Mouse (Mus musculus): ENCODE data around the gene Alg5. TPM values are rescaled to one million over a fixed set of nuclear protein-coding genes. Genes with fewer than 3 reads are reported as not detected.
A peak's percentile ranks its signal among the peaks of the same experiment; 100 is the strongest.
"Not testable (repeated sequence)": the region's sequence is repeated elsewhere in the genome, so short reads cannot be mapped to it uniquely, and the experiment has no call there.

The Alg5 gene
- polyA plus RNA-seq, 1 experiment: 35.8 TPM

DNA sequence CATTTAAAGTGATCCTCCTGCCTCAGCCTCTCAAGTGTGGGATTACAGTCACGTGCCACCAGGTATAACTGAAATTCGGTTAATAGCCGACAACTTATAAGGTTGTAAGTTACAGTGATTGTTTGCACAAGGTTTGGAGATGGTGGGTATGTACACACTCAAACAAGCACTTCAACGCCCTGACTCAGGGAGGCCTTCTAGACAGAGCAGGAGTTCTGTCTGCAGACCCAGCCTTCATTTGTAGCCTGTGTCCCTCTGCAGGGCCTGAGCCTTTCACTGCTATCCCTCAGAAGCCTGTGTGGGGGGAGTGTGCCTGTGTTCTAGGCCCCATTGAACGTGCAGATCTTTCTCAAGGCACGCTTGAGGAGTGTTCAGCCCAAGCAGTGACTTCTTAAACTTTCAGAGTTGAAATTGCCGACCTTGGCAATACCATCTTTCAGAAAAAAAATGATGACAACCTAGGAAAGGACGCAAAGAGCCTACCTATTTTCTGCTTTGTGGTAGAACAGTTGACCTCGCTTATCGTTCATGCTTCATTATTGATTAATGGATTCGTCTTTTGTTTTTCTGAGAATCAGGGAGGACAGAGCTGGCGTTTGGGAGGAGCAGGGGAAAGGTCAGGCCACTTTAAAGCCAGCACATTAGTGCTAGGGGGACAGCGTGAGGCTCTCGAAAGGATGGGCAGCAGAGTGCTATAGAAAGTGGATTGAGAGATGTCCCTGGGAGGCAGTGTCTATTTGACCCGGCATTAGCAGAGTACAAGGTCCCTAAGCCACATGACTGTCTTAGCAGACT is 25.2 kb downstream of the Alg5 start:
- no peak overlapping the region for H3K4me3 ChIP-seq (ENCODE audit: insufficient read depth, low read depth, low read length)
- H3K4me1 ChIP-seq (ENCODE audit: control insufficient read depth, insufficient read depth, insufficient read length, low read length): 0 out of 2 replicates have a peak, but pooled peaks cover 2% of the 10 kb centered on the region
- no peak overlapping the region for H3K27ac ChIP-seq (replicated peaks; ENCODE audit: low read depth, low read length)

DNA sequence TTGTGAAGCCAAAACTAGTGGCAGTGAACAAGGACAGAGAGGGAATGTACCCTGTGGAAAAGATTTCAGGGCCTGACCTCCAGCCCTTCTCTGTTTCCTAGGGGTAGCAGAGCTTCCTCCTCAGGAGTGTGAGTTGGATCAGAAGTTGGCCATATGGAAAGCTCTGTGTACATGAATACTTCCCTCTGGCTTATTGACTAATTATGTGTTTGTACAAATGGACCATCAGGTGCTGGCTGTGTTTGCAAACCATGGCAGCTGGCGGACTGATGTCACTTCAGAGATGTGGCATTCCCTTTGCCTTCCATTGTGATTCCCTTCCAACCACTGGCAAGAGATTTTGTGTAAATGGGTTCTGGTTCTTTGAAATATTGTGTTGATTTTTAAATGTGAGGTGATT is 25.9 kb downstream of the Alg5 start:
- Histone ChIP-seq H3K4me1 (ENCODE audit: control insufficient read depth, insufficient read depth, insufficient read length, low read length) (no peaks in the 10 kb centered on the region), H3K4me3 (ENCODE audit: insufficient read depth, low read depth, low read length) (no peak overlapping the region), H3K27ac (replicated peaks; ENCODE audit: low read depth, low read length) (no peak overlapping the region)

DNA sequence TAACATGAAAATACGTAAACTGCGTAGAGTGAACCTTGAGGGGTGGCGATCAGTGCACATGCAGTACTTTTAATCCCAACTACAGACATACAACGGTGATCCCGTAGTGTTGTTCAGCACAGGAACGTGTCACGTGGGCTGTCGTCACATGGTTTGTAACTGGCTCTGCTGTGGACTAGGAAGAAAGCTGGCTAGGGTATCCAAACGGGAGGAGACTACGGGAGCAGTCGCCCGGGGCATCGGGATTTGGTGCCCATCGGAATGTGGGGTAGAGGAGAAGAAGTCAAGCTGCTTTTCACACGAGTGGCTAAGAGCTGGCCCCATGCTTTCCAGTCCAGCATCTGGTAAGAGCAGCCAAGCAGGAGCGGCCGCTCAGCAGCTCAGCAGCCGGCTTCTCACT is 29.1 kb downstream of the Alg5 start:
- Histone ChIP-seq H3K27ac (replicated peaks; ENCODE audit: low read depth, low read length) (no peak overlapping the region), H3K4me1 (ENCODE audit: control insufficient read depth, insufficient read depth, insufficient read length, low read length) (no peaks in the 10 kb centered on the region), H3K4me3 (ENCODE audit: insufficient read depth, low read depth, low read length) (peak overlapping the region; percentile 30)

DNA sequence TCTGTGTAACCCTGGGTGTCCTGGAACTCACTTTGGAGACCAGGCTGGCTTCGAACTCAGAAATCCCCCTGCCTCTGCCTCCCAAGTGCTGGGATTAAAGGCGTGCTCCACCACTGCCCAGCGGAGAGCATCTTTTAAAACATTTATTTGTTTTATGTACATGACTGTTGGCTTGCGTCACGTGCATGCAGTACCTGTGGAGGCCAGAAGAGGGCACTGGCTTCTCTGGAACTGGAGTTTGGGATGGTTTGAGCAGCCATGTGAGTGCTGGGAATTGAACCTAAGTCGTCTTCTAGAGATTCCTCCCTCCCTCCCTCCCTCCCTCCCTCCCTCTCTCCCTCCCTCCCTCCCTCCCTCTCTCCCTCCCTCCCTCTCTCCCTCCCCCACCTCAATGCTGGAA is 30.2 kb downstream of the Alg5 start:
- H3K27ac ChIP-seq (replicated peaks; ENCODE audit: low read depth, low read length); H3K4me3 ChIP-seq (ENCODE audit: insufficient read depth, low read depth, low read length); H3K4me1 ChIP-seq (ENCODE audit: control insufficient read depth, insufficient read depth, insufficient read length, low read length): not testable (repeated sequence)

DNA sequence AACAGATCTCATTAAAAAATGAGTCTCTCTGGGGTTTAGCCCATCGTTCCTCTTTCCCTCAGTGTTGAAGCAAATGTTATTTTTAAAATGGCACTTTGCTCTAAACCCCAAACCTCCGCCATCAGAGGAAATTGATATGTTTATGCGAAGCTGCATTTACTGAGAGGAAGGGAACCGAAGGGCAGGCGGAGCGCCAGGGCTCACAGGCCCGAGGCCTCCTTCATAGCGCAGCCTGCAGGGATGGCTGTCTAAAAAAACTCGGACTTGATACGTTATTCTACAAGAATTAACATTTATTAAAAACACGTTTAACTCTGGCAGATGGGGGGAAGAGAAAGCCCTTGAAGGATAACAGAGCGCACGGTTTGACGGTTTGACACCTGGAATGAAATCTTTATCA is 30.7 kb downstream of the Alg5 start:
- Histone ChIP-seq H3K4me3 (ENCODE audit: insufficient read depth, low read depth, low read length) (no peak overlapping the region), H3K27ac (replicated peaks; ENCODE audit: low read depth, low read length) (no peak overlapping the region), H3K4me1 (ENCODE audit: control insufficient read depth, insufficient read depth, insufficient read length, low read length) (no peaks in the 10 kb centered on the region)

DNA sequence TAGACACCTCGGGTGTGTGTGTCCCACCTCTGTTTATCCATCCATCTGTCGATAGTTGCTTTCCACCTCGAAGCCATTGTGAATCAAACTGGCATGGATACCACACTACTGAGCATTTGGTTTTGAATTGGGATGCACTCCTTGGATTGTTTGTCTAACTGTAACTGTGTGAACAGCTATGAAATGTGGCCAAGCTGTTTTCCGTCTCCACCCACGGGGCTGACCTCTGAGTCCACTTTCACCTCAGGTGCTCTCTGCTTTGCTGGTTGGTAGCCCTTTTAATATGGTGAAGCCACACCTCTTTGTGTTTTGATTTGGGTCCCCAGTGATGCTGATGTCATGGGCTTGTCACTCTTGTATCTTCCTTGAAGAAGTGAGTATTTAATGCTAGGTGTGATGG is 31.5 kb downstream of the Alg5 start:
- Histone ChIP-seq H3K4me1 (ENCODE audit: control insufficient read depth, insufficient read depth, insufficient read length, low read length) (no peaks in the 10 kb centered on the region), H3K27ac (replicated peaks; ENCODE audit: low read depth, low read length) (no peak overlapping the region), H3K4me3 (ENCODE audit: insufficient read depth, low read depth, low read length) (no peak overlapping the region)

DNA sequence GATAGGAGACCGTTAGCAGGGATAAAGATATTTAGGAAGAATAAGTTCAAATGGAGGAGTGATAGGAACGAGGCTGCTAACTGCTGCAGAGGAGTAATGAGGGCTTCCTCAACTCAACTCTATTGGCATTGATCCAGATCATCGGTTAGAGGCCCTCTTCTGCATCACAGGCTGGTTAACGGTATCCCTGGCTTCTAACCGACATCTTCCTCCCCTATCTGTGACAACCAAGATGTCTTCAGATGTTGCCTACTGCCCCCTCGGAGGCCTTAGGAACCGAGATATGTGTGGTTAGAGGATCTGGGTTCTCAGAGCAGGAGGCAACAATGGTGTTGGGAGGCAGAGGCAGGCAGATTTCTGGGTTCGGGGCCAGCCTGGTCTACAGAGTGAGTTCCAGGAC is 33.3 kb downstream of the Alg5 start:
- Histone ChIP-seq H3K27ac (replicated peaks; ENCODE audit: low read depth, low read length) (no peak overlapping the region), H3K4me1 (ENCODE audit: control insufficient read depth, insufficient read depth, insufficient read length, low read length) (no peaks in the 10 kb centered on the region), H3K4me3 (ENCODE audit: insufficient read depth, low read depth, low read length) (no peak overlapping the region)

DNA sequence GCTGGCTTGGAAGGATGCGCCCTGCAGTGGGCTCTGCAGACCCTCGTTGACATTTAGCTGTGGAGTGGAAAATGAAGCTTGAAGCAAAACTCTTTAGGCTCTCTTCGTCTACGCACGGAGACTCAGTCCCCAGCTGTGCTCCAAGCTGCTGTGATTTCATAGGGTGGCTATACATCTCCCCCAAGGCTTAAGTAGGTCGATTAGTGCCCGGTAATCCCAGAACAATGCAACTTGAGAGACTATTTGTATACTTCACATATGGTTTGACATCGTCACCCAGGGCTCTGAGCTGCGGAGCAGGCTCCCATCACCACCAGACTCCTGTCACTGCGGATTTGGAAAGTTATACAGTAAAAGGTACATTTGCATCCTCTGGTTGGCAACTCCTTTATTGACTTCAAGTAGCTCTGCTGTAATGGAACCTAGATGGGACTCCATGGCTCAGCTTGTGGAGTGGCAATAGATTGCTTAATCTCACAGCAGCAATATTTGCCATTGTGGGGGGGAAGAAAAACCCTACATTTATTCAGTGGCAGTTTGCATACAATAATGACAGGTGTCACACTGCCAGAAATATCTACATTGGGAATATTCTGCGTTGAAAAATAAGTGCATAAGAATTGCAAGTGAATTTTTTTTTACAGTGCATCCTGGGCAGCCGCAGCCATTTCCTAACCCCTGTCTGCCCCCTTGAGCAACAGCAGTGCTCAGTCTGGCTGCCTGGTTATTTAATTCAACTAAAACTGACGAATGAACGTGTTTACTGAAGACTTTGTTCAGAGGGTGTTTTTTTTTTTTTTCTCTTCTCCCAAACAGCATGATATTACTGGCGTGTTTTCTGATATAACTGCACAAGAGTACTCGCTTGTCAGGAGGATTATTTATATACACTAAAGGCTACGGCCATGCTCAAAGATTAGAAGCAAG is 34.3 kb downstream of the Alg5 start:
- H3K4me3 ChIP-seq (ENCODE audit: insufficient read depth, low read depth, low read length): no peak overlapping the region
- no peaks in the 10 kb centered on the region for H3K4me1 ChIP-seq (ENCODE audit: control insufficient read depth, insufficient read depth, insufficient read length, low read length)
- H3K27ac ChIP-seq (replicated peaks; ENCODE audit: low read depth, low read length): no peak overlapping the region

DNA sequence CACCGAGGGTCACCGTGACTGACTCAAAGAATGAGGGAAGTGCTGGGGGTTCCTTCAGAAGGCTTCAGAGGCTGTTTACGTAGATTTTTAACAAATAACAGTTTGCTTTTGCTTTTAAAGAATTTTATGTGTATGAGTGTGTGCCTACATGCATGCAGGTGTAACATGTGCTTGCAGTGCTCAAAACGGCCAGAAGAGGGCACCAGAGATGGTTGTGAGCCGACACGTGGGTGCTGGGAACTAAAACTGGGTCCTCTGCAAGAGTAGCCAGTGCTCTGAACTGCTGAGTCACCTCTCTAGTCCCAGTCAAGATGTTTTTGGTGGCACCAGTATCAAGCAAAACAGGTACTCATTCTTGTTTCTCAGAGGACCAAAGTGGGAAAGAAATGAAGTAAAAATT is 38.3 kb downstream of the Alg5 start:
- H3K4me3 ChIP-seq (ENCODE audit: insufficient read depth, low read depth, low read length): no peak overlapping the region
- no peak overlapping the region for H3K27ac ChIP-seq (replicated peaks; ENCODE audit: low read depth, low read length)
- no peaks in the 10 kb centered on the region for H3K4me1 ChIP-seq (ENCODE audit: control insufficient read depth, insufficient read depth, insufficient read length, low read length)

DNA sequence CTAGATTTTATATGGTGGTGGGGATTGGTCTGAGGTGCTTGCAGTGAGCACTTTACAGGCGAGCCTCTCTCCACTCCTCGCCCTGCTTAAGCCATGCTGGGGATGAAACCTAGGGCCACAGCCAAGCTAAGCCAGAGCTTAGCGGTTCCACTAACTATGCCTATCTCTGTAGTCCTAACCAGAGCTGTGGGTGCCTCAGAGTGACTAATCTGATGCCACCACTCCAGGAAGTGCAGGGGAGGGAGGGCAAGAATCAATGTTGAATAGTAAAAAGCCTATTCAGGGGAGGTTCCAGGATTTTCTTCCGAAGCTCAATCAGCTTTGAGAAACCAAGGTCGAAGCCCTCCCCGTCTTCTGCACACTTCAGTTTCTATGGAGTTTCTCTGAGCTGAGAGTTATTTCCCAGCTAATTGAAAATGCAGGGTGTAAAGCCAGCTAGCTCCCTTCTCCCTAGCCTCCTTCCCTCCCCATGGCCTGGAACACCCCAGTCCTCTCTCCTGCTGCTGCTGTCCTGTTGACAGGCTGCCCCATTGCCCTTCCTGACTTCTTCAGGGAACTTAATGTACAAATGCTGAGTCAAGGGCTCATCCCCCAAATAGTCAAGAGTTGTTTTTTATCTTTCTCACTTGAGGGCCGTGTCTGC is 40.8 kb downstream of the Alg5 start:
- H3K4me3 ChIP-seq (ENCODE audit: insufficient read depth, low read depth, low read length): no peak overlapping the region
- H3K4me1 ChIP-seq (ENCODE audit: control insufficient read depth, insufficient read depth, insufficient read length, low read length): no peaks in the 10 kb centered on the region
- H3K27ac ChIP-seq (replicated peaks; ENCODE audit: low read depth, low read length): no peak overlapping the region

DNA sequence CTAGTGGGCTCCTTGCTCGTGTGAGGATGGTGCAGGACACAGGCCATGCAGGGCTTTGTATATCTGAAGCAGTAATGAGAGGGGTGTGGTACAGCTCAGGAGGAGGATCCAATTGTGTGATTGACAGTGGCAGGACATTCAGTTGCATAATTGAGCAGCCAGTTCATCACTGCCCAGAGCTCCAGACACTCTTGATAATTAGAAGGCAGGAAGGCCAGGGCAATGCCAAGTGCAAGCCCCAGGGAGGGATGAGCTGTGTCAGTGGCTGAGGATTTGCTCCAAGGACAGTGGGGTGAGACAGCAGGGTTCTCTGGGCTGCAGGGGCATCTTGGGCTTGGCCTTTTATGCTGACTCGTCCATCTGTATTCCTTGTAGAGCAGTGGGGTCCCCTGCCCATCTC is 55.3 kb downstream of the Alg5 start:
- H3K4me1 ChIP-seq (ENCODE audit: control insufficient read depth, insufficient read depth, insufficient read length, low read length): no peaks in the 10 kb centered on the region
- H3K27ac ChIP-seq (replicated peaks; ENCODE audit: low read depth, low read length): no peak overlapping the region
- H3K4me3 ChIP-seq (ENCODE audit: insufficient read depth, low read depth, low read length): no peak overlapping the region

DNA sequence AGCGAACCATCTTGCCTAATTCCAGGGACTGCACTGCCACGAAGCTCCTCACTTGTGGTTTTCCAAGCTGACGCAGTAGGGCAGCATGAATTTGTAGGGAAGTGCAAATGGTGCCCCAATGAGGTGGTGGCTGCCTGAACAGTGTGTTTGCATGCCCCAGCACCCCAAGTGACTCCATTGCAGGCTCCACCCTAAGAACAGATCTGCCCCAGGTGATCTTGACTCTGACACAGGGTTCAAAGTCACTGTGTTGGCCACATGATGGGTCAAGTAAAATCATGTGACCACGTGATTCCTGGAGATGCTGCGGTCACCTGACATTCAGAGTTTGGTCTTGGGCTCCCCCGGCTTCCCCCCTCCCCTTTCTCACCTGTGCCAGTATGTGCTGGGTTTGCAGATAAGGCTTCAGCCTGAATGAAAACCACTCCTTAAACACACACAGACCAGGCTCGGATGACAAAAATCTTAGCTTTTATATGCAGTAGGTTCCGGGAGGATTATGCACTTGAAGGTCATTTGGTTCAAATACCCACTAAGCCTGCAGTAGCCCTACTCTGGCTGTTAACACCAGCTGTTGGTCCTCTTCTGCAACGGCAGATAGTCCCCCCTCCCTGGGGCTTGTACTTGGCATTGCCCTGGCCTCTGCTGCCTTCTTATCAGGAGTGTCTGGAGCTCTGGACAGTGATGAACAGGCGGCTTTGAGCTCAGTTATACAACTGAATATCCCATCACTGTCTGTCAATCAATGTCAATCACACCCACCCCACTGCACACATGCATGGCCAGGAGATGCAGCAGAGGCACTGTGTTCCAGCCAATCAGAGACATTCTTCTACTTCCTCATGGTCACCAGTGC is 56.7 kb downstream of the Alg5 start:
- Histone ChIP-seq H3K4me1 (ENCODE audit: control insufficient read depth, insufficient read depth, insufficient read length, low read length) (no peaks in the 10 kb centered on the region), H3K4me3 (ENCODE audit: insufficient read depth, low read depth, low read length) (no peak overlapping the region), H3K27ac (replicated peaks; ENCODE audit: low read depth, low read length) (no peak overlapping the region)

DNA sequence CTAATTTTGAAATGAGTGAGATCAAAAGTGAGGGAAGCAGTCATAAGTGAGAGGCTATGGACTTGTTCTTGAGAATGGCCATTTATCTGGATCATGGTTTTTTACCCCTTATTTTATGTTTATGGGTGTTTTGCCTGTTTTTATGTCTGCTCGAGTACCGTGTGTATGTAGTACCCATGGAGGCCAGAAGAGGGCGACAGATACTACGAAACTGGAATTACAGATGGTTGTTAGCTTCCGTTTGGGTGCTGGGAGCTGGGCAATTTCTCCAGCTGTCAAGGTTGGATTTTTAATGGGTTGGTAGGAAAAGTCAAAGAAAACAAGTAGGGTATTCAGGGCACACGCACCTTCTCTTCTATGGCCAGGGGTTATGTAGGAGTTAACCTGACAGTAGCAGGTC is 58.4 kb downstream of the Alg5 start:
- Histone ChIP-seq H3K4me1 (ENCODE audit: control insufficient read depth, insufficient read depth, insufficient read length, low read length) (no peaks in the 10 kb centered on the region), H3K27ac (replicated peaks; ENCODE audit: low read depth, low read length) (no peak overlapping the region), H3K4me3 (ENCODE audit: insufficient read depth, low read depth, low read length) (no peak overlapping the region)

DNA sequence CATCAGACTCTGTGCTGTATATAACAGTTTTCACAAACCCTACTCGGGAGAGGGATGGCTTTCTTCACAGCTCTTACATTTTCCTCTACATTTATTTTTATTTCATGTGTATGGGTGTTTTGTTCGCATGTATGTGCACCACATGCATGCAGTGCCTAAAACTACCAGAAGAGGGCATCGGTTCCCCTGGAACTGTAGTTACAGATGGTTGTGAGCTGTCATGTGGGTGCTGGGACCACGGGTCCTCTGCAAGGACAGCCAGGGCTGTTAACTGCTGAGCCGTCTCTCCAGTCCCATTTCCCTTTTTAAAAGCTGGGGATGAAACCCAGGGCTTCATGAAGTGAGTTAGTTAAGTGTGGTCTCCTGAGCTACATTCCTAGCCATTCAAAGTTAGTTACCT is 60.0 kb downstream of the Alg5 start:
- H3K27ac ChIP-seq (replicated peaks; ENCODE audit: low read depth, low read length): no peak overlapping the region
- H3K4me1 ChIP-seq (ENCODE audit: control insufficient read depth, insufficient read depth, insufficient read length, low read length): no peaks in the 10 kb centered on the region
- no peak overlapping the region for H3K4me3 ChIP-seq (ENCODE audit: insufficient read depth, low read depth, low read length)

DNA sequence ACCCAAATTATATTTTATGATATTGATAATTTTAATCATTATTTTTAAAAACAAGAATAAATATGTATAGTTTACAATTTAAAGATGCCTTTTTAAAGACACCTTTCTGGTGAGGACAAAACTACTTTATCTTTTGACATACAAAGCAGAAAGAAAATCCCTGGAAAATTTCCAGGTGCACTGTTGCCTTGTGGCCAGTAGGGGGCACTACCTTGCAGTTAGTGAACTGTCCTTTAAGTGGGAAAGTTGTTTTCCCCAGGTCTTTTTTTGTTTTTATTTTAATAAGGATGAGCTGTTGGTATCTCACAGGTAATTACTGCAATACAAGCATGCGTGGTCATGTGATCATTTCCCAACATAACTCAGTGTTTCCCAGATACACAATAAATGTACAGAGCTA is 60.5 kb downstream of the Alg5 start:
- no peak overlapping the region for H3K4me3 ChIP-seq (ENCODE audit: insufficient read depth, low read depth, low read length)
- no peak overlapping the region for H3K27ac ChIP-seq (replicated peaks; ENCODE audit: low read depth, low read length)
- no peaks in the 10 kb centered on the region for H3K4me1 ChIP-seq (ENCODE audit: control insufficient read depth, insufficient read depth, insufficient read length, low read length)
